13 mouse cellular contexts compared by ENCODE assay signal in the genomic region with DNA sequence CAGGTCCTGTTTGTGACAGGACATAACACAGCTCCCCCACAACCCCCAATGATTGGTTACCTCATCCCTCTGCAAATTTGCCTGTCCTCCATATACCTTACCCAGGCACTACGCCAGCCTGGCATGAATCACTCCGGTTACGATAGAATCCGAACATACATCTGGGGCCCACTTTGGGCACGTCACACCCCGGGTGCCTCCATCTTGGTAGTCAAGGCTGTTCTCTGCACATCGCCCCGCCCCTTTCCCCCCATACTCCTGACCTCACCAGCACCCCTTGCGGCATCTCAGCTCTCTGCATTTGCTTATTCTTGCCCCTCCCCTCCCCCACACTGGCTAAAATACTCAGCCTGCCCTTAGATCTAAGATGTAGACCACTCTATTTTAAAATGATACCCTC. TPM values are rescaled to one million over a fixed set of nuclear protein-coding genes. Genes with fewer than 3 reads are reported as not detected.
DNase-seq lines count a peak whose midpoint lies in the region; ATAC-seq and TF ChIP-seq lines count a peak whose summit lies in the region.
"Had no signal": no experiment of that assay in that cellular context is flagged by ENCODE, and none has a peak within 500 bp of the region (broad histone marks: within the 10 kb centered on the region; RNA-seq: fewer than 3 reads in every experiment).

No protein-coding gene starts in this region.

- no peak overlapping the region for H3K4me2 ChIP-seq in hindbrain, postnatal 0 days (ENCODE audit: low read depth, low read length)
- no peak overlapping the region for H3K4me2 ChIP-seq in hindbrain, embryonic 11.5 days (replicated peaks; ENCODE audit: low read depth, low read length)
- no peak overlapping the region for H3K4me2 ChIP-seq in midbrain, embryonic 14.5 days (ENCODE audit: low read length)
- no peak overlapping the region for H3K4me2 ChIP-seq in midbrain, embryonic 15.5 days
- H3K4me2 ChIP-seq in midbrain, embryonic 11.5 days = no peak overlapping the region
- H3K4me2 ChIP-seq: neural tube, embryonic 15.5 days had no signal

- 0 out of 2 replicates have a peak, but pooled peaks cover 4% of the 10 kb centered on the region for H3K4me1 ChIP-seq in hindbrain, postnatal 0 days (ENCODE audit: insufficient read depth, low read length)
- 0 out of 2 replicates have a peak, but pooled peaks cover 6% of the 10 kb centered on the region for H3K4me1 ChIP-seq in hindbrain, embryonic 11.5 days (replicated peaks; ENCODE audit: control insufficient read depth, insufficient read depth, low read length)
- peaks cover 18% of the 10 kb centered on the region for H3K4me1 ChIP-seq in midbrain, embryonic 14.5 days (ENCODE audit: control insufficient read depth, insufficient read depth, low read length)
- peaks cover 19% of the 10 kb centered on the region for H3K4me1 ChIP-seq in midbrain, embryonic 15.5 days
- H3K4me1 ChIP-seq in ES-E14 (ENCODE audit: control insufficient read depth in 2 of 2, insufficient read depth in 2 of 2, low read length in 2 of 2, poor library complexity in 1 of 2) = peaks cover 0 to 22% of the 10 kb centered on the region in 2 experiments; a peak in 3 of 4 replicates
- H3K4me1 ChIP-seq in midbrain, embryonic 11.5 days (ENCODE audit: control insufficient read depth, insufficient read depth, low read length) = peaks cover 3% of the 10 kb centered on the region; the same call in 1 of the 2 replicates

- no peak overlapping the region for H3K4me3 ChIP-seq in hindbrain, postnatal 0 days (ENCODE audit: low read length)
- H3K4me3 ChIP-seq in hindbrain, embryonic 11.5 days (ENCODE audit: low read depth, low read length) = no peak overlapping the region
- no peak overlapping the region for H3K4me3 ChIP-seq in midbrain, embryonic 14.5 days (replicated peaks; ENCODE audit: low read depth, low read length)
- H3K4me3 ChIP-seq in midbrain, embryonic 15.5 days = no peak overlapping the region
- peak overlapping the region; percentile 41 to 65 for H3K4me3 ChIP-seq in ES-E14 (ENCODE audit: insufficient read depth in 1 of 2, low read depth in 1 of 2, low read length in 2 of 2, poor library complexity in 1 of 2, severe bottlenecking in 1 of 2)
- H3K4me3 ChIP-seq in midbrain, embryonic 11.5 days (ENCODE audit: low read depth, low read length) = no peak overlapping the region
- H3K4me3 ChIP-seq: neural tube, embryonic 15.5 days had no signal

- H3K9ac ChIP-seq in hindbrain, postnatal 0 days (replicated peaks; ENCODE audit: low read length) = no peak overlapping the region
- no peak overlapping the region for H3K9ac ChIP-seq in hindbrain, embryonic 11.5 days (ENCODE audit: low read depth, low read length)
- no peak overlapping the region for H3K9ac ChIP-seq in midbrain, embryonic 14.5 days (replicated peaks; ENCODE audit: low read length)
- H3K9ac ChIP-seq in midbrain, embryonic 15.5 days = no peak overlapping the region
- peak overlapping the region; percentile 32; the same call in 1 of the 2 replicates for H3K9ac ChIP-seq in ES-E14 (ENCODE audit: insufficient read depth, low read depth, low read length, poor library complexity, severe bottlenecking)
- H3K9ac ChIP-seq in midbrain, embryonic 11.5 days (ENCODE audit: low read length) = no peak overlapping the region
- H3K9ac ChIP-seq: neural tube, embryonic 15.5 days had no signal

- in situ Hi-C loops in ES-E14 (cut with MboI; ENCODE audit: low sequenced_read_pairs in 2 of 2, unreplicated experiment in 2 of 2) = no loop called here

- no peak; the same call in 1 of the 2 replicates for ATAC-seq in hindbrain, postnatal 0 days
- no peak for ATAC-seq in hindbrain, embryonic 11.5 days (ENCODE audit: low FRiP score)
- no peak for ATAC-seq in midbrain, embryonic 14.5 days (ENCODE audit: low FRiP score, low TSS enrichment)
- ATAC-seq in midbrain, embryonic 15.5 days (replicated peaks) = no peak
- ATAC-seq in midbrain, embryonic 11.5 days (ENCODE audit: low FRiP score) = no peak

- peak; percentile 48 for DNase-seq in hindbrain, postnatal 0 days (ENCODE audit: low spot score)
- no peak for DNase-seq in hindbrain, embryonic 11.5 days (ENCODE audit: low spot score)
- DNase-seq in midbrain, embryonic 14.5 days = peak; percentile 26
- peak; percentile 91 for DNase-seq in ES-E14 (ENCODE audit: low read depth, low spot score)
- peak; percentile 15 for DNase-seq in induced T-regulatory cell, adult 2 months (ENCODE audit: low read depth)
- no peak for DNase-seq in layer of hippocampus, postnatal 36 days
- DNase-seq in midbrain, embryonic 11.5 days (ENCODE audit: low spot score, missing footprints) = no peak
- DNase-seq: gastrocnemius, postnatal 14 days; liver had no signal

- no peaks in the 10 kb centered on the region for H3K27me3 ChIP-seq in hindbrain, postnatal 0 days (ENCODE audit: insufficient read depth, low read length)
- peaks cover 12% of the 10 kb centered on the region for H3K27me3 ChIP-seq in hindbrain, embryonic 11.5 days (ENCODE audit: control insufficient read depth, insufficient read depth, low read length)
- no peaks in the 10 kb centered on the region for H3K27me3 ChIP-seq in midbrain, embryonic 14.5 days (ENCODE audit: control insufficient read depth, insufficient read depth, low read length)
- H3K27me3 ChIP-seq in midbrain, embryonic 15.5 days (replicated peaks) = no peaks in the 10 kb centered on the region
- H3K27me3 ChIP-seq in midbrain, embryonic 11.5 days (ENCODE audit: control insufficient read depth, insufficient read depth, low read length) = peaks cover 2% of the 10 kb centered on the region; the same call in 1 of the 2 replicates
- H3K27me3 ChIP-seq: neural tube, embryonic 15.5 days had no signal

- peaks cover 15% of the 10 kb centered on the region for H3K36me3 ChIP-seq in hindbrain, postnatal 0 days (ENCODE audit: insufficient read depth, low read length)
- no peaks in the 10 kb centered on the region for H3K36me3 ChIP-seq in hindbrain, embryonic 11.5 days (ENCODE audit: control insufficient read depth, insufficient read depth, low read length)
- H3K36me3 ChIP-seq in midbrain, embryonic 14.5 days (ENCODE audit: control insufficient read depth, insufficient read depth, low read length) = peaks cover 20% of the 10 kb centered on the region
- H3K36me3 ChIP-seq in midbrain, embryonic 15.5 days (replicated peaks) = peaks cover 9% of the 10 kb centered on the region; the same call in 1 of the 2 replicates
- no peaks in the 10 kb centered on the region; the same call in 1 of the 2 replicates for H3K36me3 ChIP-seq in ES-E14 (ENCODE audit: control insufficient read depth, insufficient read depth, low read length, poor library complexity, severe bottlenecking)
- no peaks in the 10 kb centered on the region for H3K36me3 ChIP-seq in midbrain, embryonic 11.5 days (ENCODE audit: control insufficient read depth, insufficient read depth, low read length)

- 68% methylated on average over 9 of the region's 9 CpGs for WGBS in hindbrain, postnatal 0 days
- 43% methylated on average over 9 of the region's 9 CpGs for WGBS in hindbrain, embryonic 11.5 days
- 63% methylated on average over 9 of the region's 9 CpGs for WGBS in midbrain, embryonic 14.5 days
- WGBS in midbrain, embryonic 15.5 days = 74% methylated on average over 9 of the region's 9 CpGs
- WGBS in midbrain, embryonic 11.5 days = 60% methylated on average over 9 of the region's 9 CpGs

- no peak overlapping the region for H3K27ac ChIP-seq in hindbrain, postnatal 0 days
- H3K27ac ChIP-seq in hindbrain, embryonic 11.5 days (ENCODE audit: low read depth, low read length) = no peak overlapping the region
- H3K27ac ChIP-seq in midbrain, embryonic 14.5 days (replicated peaks; ENCODE audit: low read depth, low read length) = no peak overlapping the region
- no peak overlapping the region for H3K27ac ChIP-seq in midbrain, embryonic 15.5 days
- no peak overlapping the region for H3K27ac ChIP-seq in ES-E14 (ENCODE audit: insufficient read depth, low read depth, low read length, poor library complexity, severe bottlenecking)
- no peak overlapping the region for H3K27ac ChIP-seq in midbrain, embryonic 11.5 days (ENCODE audit: low read depth, low read length)
- H3K27ac ChIP-seq: midbrain, embryonic 10.5 days; neural tube, embryonic 15.5 days had no signal

- TF ChIP-seq CTCF in hindbrain, postnatal 0 days (IDR thresholded peaks at IDR 0.05; ENCODE audit: low read depth) = peak; percentile 43

- no peaks in the 10 kb centered on the region for H3K9me3 ChIP-seq in hindbrain, postnatal 0 days (ENCODE audit: low read length)
- no peaks in the 10 kb centered on the region for H3K9me3 ChIP-seq in hindbrain, embryonic 11.5 days (ENCODE audit: control insufficient read depth, low read length)
- H3K9me3 ChIP-seq in midbrain, embryonic 14.5 days (ENCODE audit: control insufficient read depth, low read length) = no peaks in the 10 kb centered on the region
- no peaks in the 10 kb centered on the region for H3K9me3 ChIP-seq in midbrain, embryonic 15.5 days
- H3K9me3 ChIP-seq in ES-E14 (ENCODE audit: control insufficient read depth, insufficient read depth, low read depth, low read length) = no peaks in the 10 kb centered on the region
- no peaks in the 10 kb centered on the region for H3K9me3 ChIP-seq in midbrain, embryonic 11.5 days (ENCODE audit: control insufficient read depth, low read length)
- H3K9me3 ChIP-seq: midbrain, embryonic 10.5 days; neural tube, embryonic 15.5 days had no signal

TF ChIP-seq in ES-E14, 5 proteins besides CTCF, POLR2A, EP300 and RAD21 (continues in another document):
- peak; percentile 37; the same call in 1 of the 2 replicates for TF ChIP-seq CHD2 (IDR thresholded peaks at IDR 0.05; ENCODE audit: low read depth, low read length)

RNA-seq across cellular contexts. Expression of a gene that starts 20.9 kb away (rescaled TPM):
- 306 and 313 TPM in 2 replicates for total RNA-seq in hindbrain, postnatal 0 days (2014; rRNA removed)
- 14.3 and 15.9 TPM in 2 replicates for polyA plus RNA-seq in hindbrain, postnatal 0 days (2015; fragmentation: Nextera tagmentation; extraction: Ambion mirVana)
- 4.5 and 6.3 TPM in 2 replicates for polyA plus RNA-seq in hindbrain, embryonic 11.5 days (2014; fragmentation: Nextera tagmentation; extraction: Ambion mirVana)
- polyA plus RNA-seq in midbrain, embryonic 14.5 days (2014; fragmentation: Nextera tagmentation; extraction: Ambion mirVana) = 15.9 and 16.9 TPM in 2 replicates
- polyA plus RNA-seq in midbrain, embryonic 15.5 days (2015; fragmentation: Nextera tagmentation; extraction: Ambion mirVana) = 19.4 and 23.6 TPM in 2 replicates
- 19.5 and 36.2 TPM in 2 replicates for total RNA-seq in ES-E14 (2012; rRNA removed)
- 100 to 1,000 TPM; 529 to 570 TPM for total RNA-seq in layer of hippocampus, postnatal 36 days (2021)
- polyA plus RNA-seq in midbrain, embryonic 11.5 days (2014; fragmentation: Nextera tagmentation; extraction: Ambion mirVana) = 2.3 and 3.0 TPM in 2 replicates

RNA-seq across cellular contexts. Expression of a gene that starts 42.0 kb away (rescaled TPM):
- 19.9 and 21.5 TPM in 2 replicates for total RNA-seq in hindbrain, postnatal 0 days (2014; rRNA removed)
- polyA plus RNA-seq in hindbrain, postnatal 0 days (2015; fragmentation: Nextera tagmentation; extraction: Ambion mirVana) = 13.1 and 13.8 TPM in 2 replicates
- 5.3 and 9.9 TPM in 2 replicates for polyA plus RNA-seq in hindbrain, embryonic 11.5 days (2014; fragmentation: Nextera tagmentation; extraction: Ambion mirVana)
- 4.3 and 4.4 TPM in 2 replicates for polyA plus RNA-seq in midbrain, embryonic 14.5 days (2014; fragmentation: Nextera tagmentation; extraction: Ambion mirVana)
- polyA plus RNA-seq in midbrain, embryonic 15.5 days (2015; fragmentation: Nextera tagmentation; extraction: Ambion mirVana) = 7.8 and 12.9 TPM in 2 replicates
- 3.1 and 4.9 TPM in 2 replicates for total RNA-seq in ES-E14 (2012; rRNA removed)
- 10 to 100 TPM; 12.4 to 16.3 TPM for total RNA-seq in layer of hippocampus, postnatal 36 days (2021)
- polyA plus RNA-seq in midbrain, embryonic 11.5 days (2014; fragmentation: Nextera tagmentation; extraction: Ambion mirVana) = 5.8 and 6.9 TPM in 2 replicates
- total RNA-seq: CH12.LX had no signal

Comparison
In these comparisons a context has a peak if more than half of its experiments do, and no peak if none do; other contexts are left out.
1. DNase-seq: peak in hindbrain, postnatal 0 days (single experiment), midbrain, embryonic 14.5 days (single experiment), ES-E14 (single experiment) and induced T-regulatory cell, adult 2 months (single experiment); none in hindbrain, embryonic 11.5 days (single experiment), layer of hippocampus, postnatal 36 days (0 of 2) and midbrain, embryonic 11.5 days (single experiment).
2. H3K4me3 ChIP-seq: peak in ES-E14 (2 of 2); none in hindbrain, postnatal 0 days (single experiment), hindbrain, embryonic 11.5 days (single experiment), midbrain, embryonic 14.5 days (single experiment), midbrain, embryonic 15.5 days (single experiment) and midbrain, embryonic 11.5 days (single experiment).